Mouse (Mus musculus) C2C12 (cell line): Measurements from ENCODE around the gene Chn2. TPM values are rescaled to one million over a fixed set of nuclear protein-coding genes. Genes with fewer than 3 reads are reported as not detected.

Source experiments
- H3K27me3 ChIP-seq: one replicate; pipeline ENCODE4 v1.6.1; 2011; ENCODE audit not compliant: control insufficient read depth, insufficient read depth, insufficient read length
- H3K36me3 ChIP-seq: one replicate; pipeline ENCODE4 v1.6.1; 2011; ENCODE audit not compliant: control insufficient read depth, insufficient read depth
- H3K4me3 ChIP-seq: one replicate; pipeline ENCODE4 v1.5.1; 2011; ENCODE audit warnings: mild to moderate bottlenecking, control low read depth; ENCODE audit not compliant: poor library complexity, insufficient read depth, severe bottlenecking
- H3K79me2 ChIP-seq: one replicate; pipeline ENCODE4 v1.6.1; 2011; ENCODE audit not compliant: control insufficient read depth, insufficient read depth
- H3K79me3 ChIP-seq: one replicate; pipeline ENCODE4 v1.6.1; 2011; ENCODE audit warnings: low read depth, control low read depth
- H3ac ChIP-seq: one replicate; pipeline ENCODE3; 2011; ENCODE audit warnings: low read depth; ENCODE audit not compliant: control insufficient read depth, insufficient read length
- CEBPB ChIP-seq: IDR thresholded peaks from one replicate; pipeline ENCODE4 v1.6.1; 2011; ENCODE audit warnings: low read depth, mild to moderate bottlenecking, control low read depth, moderate library complexity
- CTCF ChIP-seq: IDR thresholded peaks from one replicate; pipeline ENCODE4 v1.5.1; 2011; ENCODE audit not compliant: control insufficient read depth, insufficient read depth, insufficient read length
- FOSL1 ChIP-seq: IDR thresholded peaks from one replicate; pipeline ENCODE4 v1.8.0; 2011; ENCODE audit warnings: mild to moderate bottlenecking, low read length; ENCODE audit not compliant: poor library complexity, insufficient read depth, severe bottlenecking
- MAX ChIP-seq: IDR thresholded peaks from one replicate; pipeline ENCODE4 v1.6.1; 2011; ENCODE audit warnings: mild to moderate bottlenecking, control low read depth
- MYOD1 ChIP-seq: IDR thresholded peaks from one replicate; pipeline ENCODE4 v1.6.1; 2011; ENCODE audit warnings: low read depth; ENCODE audit not compliant: control insufficient read depth, insufficient read length
- MYOG ChIP-seq: IDR thresholded peaks from one replicate; pipeline ENCODE4 v1.6.1; 2011; ENCODE audit not compliant: control insufficient read depth, insufficient read length; ENCODE audit errors: extremely low read depth
- USF1 ChIP-seq: IDR thresholded peaks from one replicate; pipeline ENCODE4 v1.6.1; 2011; ENCODE audit warnings: low read depth, mild to moderate bottlenecking, control low read depth, moderate library complexity
- polyA plus RNA-seq: library from polyadenylated mRNA; unstranded; fragments of >200 nt; fragmentation: generic; extraction: Trizol; gene quantifications from one replicate; pipeline ENCODE4 v1.2.1, GENCODE M21; 2012; ENCODE audit warnings: missing spikeins

Gene Chn2
- polyA plus RNA-seq, 1 experiment: 6.4 TPM

DNA sequence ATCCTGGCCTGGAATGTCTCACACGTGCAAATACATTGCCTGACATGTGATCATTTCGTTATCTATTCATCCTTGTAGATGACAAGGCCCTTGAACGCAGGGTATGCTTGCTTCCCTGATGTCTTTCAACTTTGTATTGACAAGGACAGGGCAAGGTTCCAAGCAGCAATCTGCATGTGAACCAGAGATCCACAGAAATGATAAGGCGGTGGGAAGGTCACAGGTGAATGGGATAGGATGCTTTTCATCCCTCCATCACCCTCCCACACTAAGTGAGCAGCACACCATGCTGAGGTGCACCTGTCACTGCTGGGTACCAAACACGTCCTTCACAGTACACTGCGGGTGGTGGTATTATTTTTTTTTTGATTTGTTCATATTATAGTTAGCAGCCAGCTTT is 240.9 kb downstream of the Chn2 start:
- TF ChIP-seq MAX (no peak), MYOD1 (no peak), CEBPB (no peak), MYOG (no peak), CTCF (no peak), USF1 (no peak), FOSL1 (no peak)
- H3K27me3 ChIP-seq: no peaks in the 10 kb centered on the region
- no peaks in the 10 kb centered on the region for H3K36me3 ChIP-seq
- H3K4me3 ChIP-seq: no peak overlapping the region
- no peak overlapping the region for H3ac ChIP-seq
- no peaks in the 10 kb centered on the region for H3K79me3 ChIP-seq
- H3K79me2 ChIP-seq: no peaks in the 10 kb centered on the region

DNA sequence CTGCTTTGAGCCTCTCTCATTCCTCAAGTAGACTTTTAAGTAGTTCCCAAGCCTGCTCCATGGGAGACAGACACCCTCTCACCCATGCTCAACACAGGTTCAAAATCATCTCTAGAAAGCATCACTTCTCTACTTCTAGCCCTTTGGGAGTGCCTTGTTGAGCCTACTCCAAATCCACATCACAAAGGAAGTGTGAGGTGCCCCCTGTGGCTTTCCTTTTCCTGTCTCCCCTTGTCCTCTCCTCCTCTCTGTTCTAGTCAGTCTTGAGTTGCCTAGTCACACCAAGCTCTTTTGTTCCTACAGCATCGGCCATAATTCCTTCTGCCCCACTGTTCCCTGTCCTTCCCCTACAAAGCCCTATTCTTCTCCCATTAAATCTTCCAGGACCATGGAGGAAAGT is 243.9 kb downstream of the Chn2 start:
- Histone ChIP-seq H3K4me3 (no peak overlapping the region), H3K36me3 (no peaks in the 10 kb centered on the region), H3K79me3 (no peaks in the 10 kb centered on the region), H3ac (no peak overlapping the region), H3K27me3 (no peaks in the 10 kb centered on the region), H3K79me2 (no peaks in the 10 kb centered on the region)
- TF ChIP-seq CTCF: no peak
- no peak for TF ChIP-seq MYOG
- no peak for TF ChIP-seq USF1
- no peak for TF ChIP-seq CEBPB
- TF ChIP-seq FOSL1: no peak
- no peak for TF ChIP-seq MYOD1
- TF ChIP-seq MAX: no peak

DNA sequence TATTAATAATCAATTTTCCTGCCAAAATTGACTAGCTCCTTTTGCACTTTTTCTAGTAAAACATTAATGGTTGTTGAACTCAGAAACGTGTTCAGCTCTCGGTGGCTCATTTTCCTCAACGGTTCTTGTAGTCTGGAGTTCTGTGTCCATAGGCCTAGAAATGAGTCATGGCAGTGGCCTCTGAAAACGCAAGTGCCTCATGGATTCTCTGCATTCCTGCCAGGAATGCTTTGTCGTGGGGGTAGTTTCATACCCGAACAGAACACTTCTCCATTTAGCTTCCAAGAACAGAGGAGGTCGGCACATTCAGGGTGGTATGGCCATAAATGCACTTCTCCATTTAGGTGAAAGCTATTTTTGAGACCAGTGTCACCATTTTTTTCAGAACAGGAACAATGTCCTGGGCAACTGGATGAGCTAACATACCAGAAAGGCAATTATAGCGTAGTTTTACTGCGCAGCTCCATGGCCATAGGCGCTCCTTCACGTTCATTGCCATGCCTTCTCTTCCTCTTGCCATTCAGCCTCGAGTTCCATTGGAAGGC is 244.9 kb downstream of the Chn2 start:
- TF ChIP-seq CEBPB (no peak), MAX (peak; percentile 28)
- no peak overlapping the region for H3ac ChIP-seq
- no peaks in the 10 kb centered on the region for H3K79me2 ChIP-seq
- no peaks in the 10 kb centered on the region for H3K79me3 ChIP-seq
- H3K36me3 ChIP-seq: no peaks in the 10 kb centered on the region
- H3K27me3 ChIP-seq: no peaks in the 10 kb centered on the region
- H3K4me3 ChIP-seq: no peak overlapping the region

DNA sequence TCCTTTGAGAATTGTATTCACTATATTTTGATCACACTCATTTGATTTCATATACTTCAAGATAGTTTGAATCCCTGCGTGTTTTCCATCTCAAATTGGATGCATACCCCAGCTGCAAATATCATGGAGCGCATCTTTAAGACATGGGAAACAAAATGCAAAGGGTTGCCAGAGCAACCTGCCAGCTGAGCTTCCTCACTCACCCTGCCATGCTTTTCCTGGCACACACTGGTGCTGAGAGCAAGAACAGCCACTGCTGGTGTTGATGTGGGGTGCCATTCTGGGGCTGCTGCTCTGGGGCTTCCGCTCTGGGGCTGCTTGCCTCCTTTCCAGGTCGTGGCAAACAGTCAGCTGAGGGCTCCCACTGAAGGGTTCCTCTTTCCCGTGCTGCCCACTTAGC is 247.5 kb downstream of the Chn2 start:
- H3K79me3 ChIP-seq: no peaks in the 10 kb centered on the region
- TF ChIP-seq MYOG (no peak), USF1 (no peak), MAX (no peak), FOSL1 (no peak), MYOD1 (no peak), CEBPB (no peak), CTCF (no peak)
- H3K36me3 ChIP-seq: no peaks in the 10 kb centered on the region
- H3K4me3 ChIP-seq: no peak overlapping the region
- H3K27me3 ChIP-seq: no peaks in the 10 kb centered on the region
- no peaks in the 10 kb centered on the region for H3K79me2 ChIP-seq
- no peak overlapping the region for H3ac ChIP-seq

DNA sequence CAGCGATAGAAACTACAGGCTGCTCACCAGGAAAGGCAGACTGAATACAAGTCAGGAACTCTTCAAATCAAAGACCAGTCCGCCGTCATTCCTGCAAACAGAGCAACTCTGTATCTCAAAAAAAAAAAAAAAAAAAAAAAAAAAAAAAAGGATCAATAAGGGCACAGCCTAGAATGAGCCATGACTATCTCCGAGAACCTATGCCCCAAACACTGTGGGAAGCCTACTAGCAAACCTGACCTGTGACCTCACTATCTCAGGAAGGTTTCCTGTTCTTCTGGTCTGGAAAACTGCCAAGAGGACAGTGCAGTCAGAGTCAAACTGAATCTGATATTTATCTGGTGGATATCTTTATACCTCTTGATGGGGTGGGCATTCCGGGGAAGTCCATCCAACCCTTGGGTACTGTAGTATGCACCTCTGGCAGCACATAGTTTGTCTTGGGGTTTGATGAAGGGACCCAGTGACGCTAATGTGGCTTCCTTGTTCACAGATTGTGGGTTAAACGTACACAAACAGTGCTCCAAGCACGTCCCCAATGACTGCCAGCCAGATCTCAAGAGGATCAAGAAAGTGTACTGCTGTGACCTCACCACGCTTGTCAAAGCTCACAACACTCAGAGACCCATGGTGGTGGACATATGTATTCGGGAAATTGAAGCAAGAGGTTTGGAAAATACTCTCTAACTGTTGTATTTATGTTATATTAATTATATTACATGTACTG is 250.6 kb downstream of the Chn2 start:
- no peak for TF ChIP-seq MAX
- TF ChIP-seq CEBPB: no peak
- no peak for TF ChIP-seq USF1
- TF ChIP-seq FOSL1: no peak
- no peak for TF ChIP-seq MYOG
- TF ChIP-seq MYOD1: no peak
- TF ChIP-seq CTCF: no peak
- Histone ChIP-seq H3K36me3 (no peaks in the 10 kb centered on the region), H3K4me3 (no peak overlapping the region), H3K27me3 (no peaks in the 10 kb centered on the region), H3ac (no peak overlapping the region), H3K79me2 (no peaks in the 10 kb centered on the region), H3K79me3 (no peaks in the 10 kb centered on the region)

DNA sequence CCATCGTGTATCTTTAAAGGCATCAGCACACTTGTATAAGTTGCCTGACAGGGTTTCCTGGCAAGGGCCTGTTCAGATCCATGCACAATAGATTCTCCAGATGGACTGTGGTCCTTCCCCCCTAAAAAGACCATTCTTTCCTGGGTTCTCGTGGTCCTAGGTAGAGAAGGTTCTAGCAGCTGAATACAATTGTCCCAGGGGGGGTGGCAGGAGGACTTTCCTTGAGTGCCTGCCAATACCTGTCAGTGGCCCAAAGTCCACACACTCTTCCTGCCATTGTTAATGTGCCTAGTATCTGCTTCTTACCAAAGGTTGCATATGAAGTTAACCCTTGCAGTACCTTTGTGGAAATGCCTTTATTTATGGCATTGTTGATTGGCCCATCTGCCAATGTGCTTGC is 257.9 kb downstream of the Chn2 start:
- no peak for TF ChIP-seq MAX
- no peak for TF ChIP-seq USF1
- no peak for TF ChIP-seq CEBPB
- TF ChIP-seq MYOG: no peak
- no peak for TF ChIP-seq CTCF
- TF ChIP-seq FOSL1: no peak
- no peak for TF ChIP-seq MYOD1
- no peaks in the 10 kb centered on the region for H3K27me3 ChIP-seq
- H3K4me3 ChIP-seq: no peak overlapping the region
- H3K79me3 ChIP-seq: no peaks in the 10 kb centered on the region
- H3K36me3 ChIP-seq: no peaks in the 10 kb centered on the region
- no peaks in the 10 kb centered on the region for H3K79me2 ChIP-seq
- no peak overlapping the region for H3ac ChIP-seq
